Mouse (Mus musculus): ENCODE measurements around the gene Samm50. TPM values are rescaled to one million over a fixed set of nuclear protein-coding genes. Genes with fewer than 3 reads are reported as not detected.

The Samm50 gene
- polyA plus RNA-seq, 1 experiment from 2014 or later = 90.6 TPM

- H3K9me3 ChIP-seq (replicated peaks; ENCODE audit: control insufficient read depth, low read length, poor library complexity, severe bottlenecking) = no peaks in the 10 kb centered on the region
- no peaks in the 10 kb centered on the region for H3K36me3 ChIP-seq (ENCODE audit: control insufficient read depth, insufficient read depth, low read length)
- peaks cover 42% of the 10 kb centered on the region for H3K4me1 ChIP-seq (ENCODE audit: control insufficient read depth, insufficient read depth, low read length)
- no peak overlapping the region for H3K9ac ChIP-seq (ENCODE audit: low read depth, low read length)
- H3K4me3 ChIP-seq (ENCODE audit: low read depth, low read length) = no peak overlapping the region
- no peak overlapping the region; the same call in 1 of the 2 replicates for H3K4me2 ChIP-seq (ENCODE audit: low read length)
- peak; percentile 55 for ATAC-seq
- H3K27me3 ChIP-seq (ENCODE audit: control insufficient read depth, insufficient read depth, low read depth, low read length) = no peaks in the 10 kb centered on the region
- peak overlapping the region; percentile 76 for H3K27ac ChIP-seq (ENCODE audit: low read length)
- WGBS = 12% methylated on average over 15 of the region's 15 CpGs
These were observed 34.9 kb downstream of the Samm50 start for GRCm38 (mm10) chr15:84226918-84227317.

- ATAC-seq = no peak
- Histone ChIP-seq H3K36me3 (ENCODE audit: control insufficient read depth, insufficient read depth, low read length) (no peaks in the 10 kb centered on the region), H3K9ac (ENCODE audit: low read depth, low read length) (no peak overlapping the region), H3K27ac (ENCODE audit: low read length) (peak overlapping the region; percentile 68), H3K4me3 (ENCODE audit: low read depth, low read length) (no peak overlapping the region), H3K27me3 (ENCODE audit: control insufficient read depth, insufficient read depth, low read depth, low read length) (no peaks in the 10 kb centered on the region), H3K4me2 (ENCODE audit: low read length) (peak overlapping the region; percentile 87; the same call in 1 of the 2 replicates), H3K4me1 (ENCODE audit: control insufficient read depth, insufficient read depth, low read length) (peaks cover 40% of the 10 kb centered on the region), H3K9me3 (replicated peaks; ENCODE audit: control insufficient read depth, low read length, poor library complexity, severe bottlenecking) (no peaks in the 10 kb centered on the region)
- WGBS = 5% methylated on average over 5 of the region's 5 CpGs
These were observed 38.6 kb downstream of the Samm50 start for GRCm38 (mm10) chr15:84230661-84231060.

- Histone ChIP-seq H3K36me3 (ENCODE audit: control insufficient read depth, insufficient read depth, low read length) (no peaks in the 10 kb centered on the region), H3K27me3 (ENCODE audit: control insufficient read depth, insufficient read depth, low read depth, low read length) (no peaks in the 10 kb centered on the region), H3K9me3 (replicated peaks; ENCODE audit: control insufficient read depth, low read length, poor library complexity, severe bottlenecking) (no peaks in the 10 kb centered on the region), H3K4me1 (ENCODE audit: control insufficient read depth, insufficient read depth, low read length) (peaks cover 38% of the 10 kb centered on the region), H3K4me3 (ENCODE audit: low read depth, low read length) (peak overlapping the region; percentile 38; the same call in 1 of the 2 replicates), H3K4me2 (ENCODE audit: low read length) (peak overlapping the region; percentile 87), H3K9ac (ENCODE audit: low read depth, low read length) (peak overlapping the region; percentile 63), H3K27ac (ENCODE audit: low read length) (peak overlapping the region; percentile 68)
- 3% methylated on average over 16 of the region's 16 CpGs for WGBS
- 0 out of 2 replicates have a peak, but pooled peaks have one; percentile 26 for ATAC-seq
These were observed 39.2 kb downstream of the Samm50 start for GRCm38 (mm10) chr15:84231113-84231712.

GRCm38 (mm10) chr15:84231721-84232561, 39.9 kb downstream of the Samm50 start, which contains the start of gene Parvb:
TSS of gene Parvb (plus strand) at chr15:84232043.
- ATAC-seq = peak; percentile 44
- WGBS = 1% methylated on average over 53 of the region's 53 CpGs

GRCm38 (mm10) chr15:84232609-84233008, 40.6 kb downstream of the Samm50 start:
- no peak for ATAC-seq
- peak overlapping the region; percentile 38; the same call in 1 of the 2 replicates for H3K4me3 ChIP-seq (ENCODE audit: low read depth, low read length)
- no peak overlapping the region for H3K27ac ChIP-seq (ENCODE audit: low read length)
- peaks cover 27% of the 10 kb centered on the region for H3K4me1 ChIP-seq (ENCODE audit: control insufficient read depth, insufficient read depth, low read length)
- H3K9ac ChIP-seq (ENCODE audit: low read depth, low read length) = no peak overlapping the region
- no peaks in the 10 kb centered on the region for H3K36me3 ChIP-seq (ENCODE audit: control insufficient read depth, insufficient read depth, low read length)
- 15% methylated on average over 7 of the region's 8 CpGs for WGBS
- H3K9me3 ChIP-seq (replicated peaks; ENCODE audit: control insufficient read depth, low read length, poor library complexity, severe bottlenecking) = no peaks in the 10 kb centered on the region
- H3K4me2 ChIP-seq (ENCODE audit: low read length) = peak overlapping the region; percentile 87
- no peaks in the 10 kb centered on the region for H3K27me3 ChIP-seq (ENCODE audit: control insufficient read depth, insufficient read depth, low read depth, low read length)

More at GRCm38 (mm10) chr15:84231721-84232561, 39.9 kb downstream of the Samm50 start, which contains the start of gene Parvb:
- Histone ChIP-seq H3K4me1 (ENCODE audit: control insufficient read depth, insufficient read depth, low read length) (peaks cover 31% of the 10 kb centered on the region), H3K27ac (ENCODE audit: low read length) (peak within 1 kb of the TSS; percentile 68), H3K9me3 (replicated peaks; ENCODE audit: control insufficient read depth, low read length, poor library complexity, severe bottlenecking) (no peaks in the 10 kb centered on the region), H3K4me3 (ENCODE audit: low read depth, low read length) (peak within 1 kb of the TSS; percentile 38), H3K4me2 (ENCODE audit: low read length) (peak within 1 kb of the TSS; percentile 87), H3K9ac (ENCODE audit: low read depth, low read length) (peak within 1 kb of the TSS; percentile 63), H3K36me3 (ENCODE audit: control insufficient read depth, insufficient read depth, low read length) (no peaks in the 10 kb centered on the region), H3K27me3 (ENCODE audit: control insufficient read depth, insufficient read depth, low read depth, low read length) (no peaks in the 10 kb centered on the region)

GRCm38 (mm10) chr15:84234794-84235581, 42.9 kb downstream of the Samm50 start:
- H3K9ac ChIP-seq (ENCODE audit: low read depth, low read length) = no peak overlapping the region
- no peak overlapping the region for H3K4me3 ChIP-seq (ENCODE audit: low read depth, low read length)
- H3K4me1 ChIP-seq (ENCODE audit: control insufficient read depth, insufficient read depth, low read length) = peaks cover 38% of the 10 kb centered on the region
- no peaks in the 10 kb centered on the region for H3K9me3 ChIP-seq (replicated peaks; ENCODE audit: control insufficient read depth, low read length, poor library complexity, severe bottlenecking)
- H3K27me3 ChIP-seq (ENCODE audit: control insufficient read depth, insufficient read depth, low read depth, low read length) = no peaks in the 10 kb centered on the region
- no peak overlapping the region for H3K4me2 ChIP-seq (ENCODE audit: low read length)
- WGBS = 74% methylated on average over 7 of the region's 7 CpGs
- H3K27ac ChIP-seq (ENCODE audit: low read length) = no peak overlapping the region
- ATAC-seq = peak; percentile 60
- no peaks in the 10 kb centered on the region for H3K36me3 ChIP-seq (ENCODE audit: control insufficient read depth, insufficient read depth, low read length)

GRCm38 (mm10) chr15:84235646-84236045, 43.6 kb downstream of the Samm50 start:
- no peak overlapping the region for H3K9ac ChIP-seq (ENCODE audit: low read depth, low read length)

GRCm38 (mm10) chr15:84238552-84238951, 46.5 kb downstream of the Samm50 start:
- Histone ChIP-seq H3K27me3 (ENCODE audit: control insufficient read depth, insufficient read depth, low read depth, low read length) (no peaks in the 10 kb centered on the region), H3K36me3 (ENCODE audit: control insufficient read depth, insufficient read depth, low read length) (no peaks in the 10 kb centered on the region), H3K4me1 (ENCODE audit: control insufficient read depth, insufficient read depth, low read length) (peaks cover 18% of the 10 kb centered on the region), H3K4me3 (ENCODE audit: low read depth, low read length) (no peak overlapping the region), H3K4me2 (ENCODE audit: low read length) (peak overlapping the region; percentile 21), H3K27ac (ENCODE audit: low read length) (no peak overlapping the region), H3K9ac (ENCODE audit: low read depth, low read length) (no peak overlapping the region), H3K9me3 (replicated peaks; ENCODE audit: control insufficient read depth, low read length, poor library complexity, severe bottlenecking) (no peaks in the 10 kb centered on the region)
- no peak for ATAC-seq
- 27% methylated on average over 15 of the region's 15 CpGs for WGBS

More at GRCm38 (mm10) chr15:84235646-84236045, 43.6 kb downstream of the Samm50 start:
- Histone ChIP-seq H3K36me3 (ENCODE audit: control insufficient read depth, insufficient read depth, low read length) (no peaks in the 10 kb centered on the region), H3K27ac (ENCODE audit: low read length) (no peak overlapping the region), H3K27me3 (ENCODE audit: control insufficient read depth, insufficient read depth, low read depth, low read length) (no peaks in the 10 kb centered on the region), H3K4me3 (ENCODE audit: low read depth, low read length) (no peak overlapping the region), H3K4me1 (ENCODE audit: control insufficient read depth, insufficient read depth, low read length) (peaks cover 36% of the 10 kb centered on the region), H3K9me3 (replicated peaks; ENCODE audit: control insufficient read depth, low read length, poor library complexity, severe bottlenecking) (no peaks in the 10 kb centered on the region), H3K4me2 (ENCODE audit: low read length) (no peak overlapping the region)
- 64% methylated on average over 7 of the region's 7 CpGs for WGBS
- ATAC-seq = no peak
